Comparison of ENCODE assay signal across 26 mouse cellular contexts in genomic region chr11:33986525-33986924, GRCm38 (mm10). TPM values are rescaled to one million over a fixed set of nuclear protein-coding genes. Genes with fewer than 3 reads are reported as not detected.
DNase-seq lines count a peak whose midpoint lies in the region; ATAC-seq and TF ChIP-seq lines count a peak whose summit lies in the region.
"Had no signal": no experiment of that assay in that cellular context is flagged by ENCODE, and none has a peak within 500 bp of the region (broad histone marks: within the 10 kb centered on the region; RNA-seq: fewer than 3 reads in every experiment).

No protein-coding gene starts in this region.

- no peak overlapping the region for H3K4me3 ChIP-seq in MEL (ENCODE audit: control insufficient read depth in 1 of 2, insufficient read depth in 1 of 2, low read depth in 2 of 2, low read length in 2 of 2)
- H3K4me3 ChIP-seq: embryonic facial prominence, embryonic 12.5 days; embryonic facial prominence, embryonic 15.5 days; gastrocnemius, adult 2 months; heart, embryonic 12.5 days; heart, embryonic 15.5 days had no signal

- H3K27me3 ChIP-seq in MEL (ENCODE audit: control insufficient read depth in 1 of 2, insufficient read depth in 2 of 2, low read length in 2 of 2), result no peaks in the 10 kb centered on the region
- H3K27me3 ChIP-seq: CH12.LX; embryonic facial prominence, embryonic 12.5 days; embryonic facial prominence, embryonic 15.5 days had no signal

- TF ChIP-seq CTCF in MEL (IDR thresholded peaks at IDR 0.05 in 2 of 3, conservative IDR thresholded peaks at IDR 0.05 in 1 of 3; ENCODE audit: control insufficient read depth in 1 of 3, insufficient read depth in 1 of 3, low read depth in 2 of 3, low read length in 3 of 3, poor library complexity in 1 of 3, severe bottlenecking in 1 of 3), result no peak

- no peak for TF ChIP-seq POLR2A in MEL (IDR thresholded peaks at IDR 0.05; ENCODE audit: control insufficient read depth in 1 of 2, insufficient read depth in 1 of 2, low read depth in 1 of 2, low read length in 2 of 2, poor library complexity in 1 of 2)

- no peaks in the 10 kb centered on the region for H3K9me3 ChIP-seq in MEL (replicated peaks; ENCODE audit: insufficient read depth, low read length)
- H3K9me3 ChIP-seq: embryonic facial prominence, embryonic 12.5 days; embryonic facial prominence, embryonic 15.5 days; heart, embryonic 12.5 days; heart, embryonic 15.5 days had no signal

- peaks cover 10 to 18% of the 10 kb centered on the region in 2 experiments for H3K4me1 ChIP-seq in MEL (ENCODE audit: control insufficient read depth in 1 of 2, insufficient read depth in 2 of 2, low read length in 2 of 2)
- H3K4me1 ChIP-seq: embryonic facial prominence, embryonic 12.5 days; embryonic facial prominence, embryonic 15.5 days; heart, embryonic 15.5 days had no signal

- TF ChIP-seq EP300 in MEL (IDR thresholded peaks at IDR 0.05; ENCODE audit: low read depth in 1 of 2, low read length in 2 of 2), result peak; percentile 77 to 87

- peak overlapping the region; percentile 11; the same call in 1 of the 2 replicates for H3K27ac ChIP-seq in MEL (ENCODE audit: control insufficient read depth, low read depth, low read length)
- H3K27ac ChIP-seq: embryonic facial prominence, embryonic 12.5 days; embryonic facial prominence, embryonic 15.5 days; gastrocnemius, adult 2 months; heart, embryonic 15.5 days; hindbrain, embryonic 14.5 days had no signal

- no peak for TF ChIP-seq RAD21 in MEL (IDR thresholded peaks at IDR 0.05; ENCODE audit: low read depth, low read length)

- peak; percentile 70 for ATAC-seq in granulocyte monocyte progenitor cell, adult 5-6 weeks (replicated peaks; ENCODE audit: poor library complexity, severe bottlenecking)
- 0 out of 2 replicates have a peak, but pooled peaks have one; percentile 44 for ATAC-seq in megakaryocyte-erythroid progenitor cell, adult 5-6 weeks (replicated peaks; ENCODE audit: low FRiP score, low TSS enrichment, poor library complexity, severe bottlenecking)
- ATAC-seq: forebrain, embryonic 14.5 days; forebrain, postnatal 0 days; intestine, postnatal 0 days; Patski had no signal

- no peaks in the 10 kb centered on the region for H3K79me2 ChIP-seq in MEL (ENCODE audit: control insufficient read depth, insufficient read depth, low read length, poor library complexity)

- H3K9ac ChIP-seq in MEL (ENCODE audit: control insufficient read depth, low read depth, low read length, poor library complexity, severe bottlenecking), result no peak overlapping the region
- H3K9ac ChIP-seq: embryonic facial prominence, embryonic 12.5 days; embryonic facial prominence, embryonic 15.5 days; forebrain, postnatal 0 days; heart, embryonic 12.5 days; heart, embryonic 15.5 days; hindbrain, embryonic 14.5 days had no signal

- H3K36me3 ChIP-seq in MEL (ENCODE audit: control insufficient read depth in 1 of 2, insufficient read depth in 2 of 2, low read length in 2 of 2), result peaks cover 0 to 14% of the 10 kb centered on the region in 2 experiments; a peak in 2 of 4 replicates
- H3K36me3 ChIP-seq: embryonic facial prominence, embryonic 12.5 days; embryonic facial prominence, embryonic 15.5 days; heart, embryonic 12.5 days; heart, embryonic 15.5 days had no signal

- DNase-seq in MEL (ENCODE audit: low read depth, low spot score), result peak; percentile 81
- DNase-seq in B cell, adult 2 months, result no peak
- no peak for DNase-seq in embryo, embryonic 11 days
- DNase-seq in kidney, adult 11 months, result no peak
- DNase-seq: adrenal gland, postnatal 10 days; adrenal gland, postnatal 36 days; cerebellum, adult 8-10 months; cerebellum, postnatal 10 days; cerebellum, postnatal 36 days; forebrain, postnatal 0 days; gastrocnemius, adult 2 months; gastrocnemius, postnatal 14 days; heart, adult 18-20 months; heart, postnatal 10 days; heart, postnatal 36 days had no signal

TF ChIP-seq in MEL, 35 proteins besides CTCF, POLR2A, EP300 and RAD21:
- TF ChIP-seq TCF12 (IDR thresholded peaks at IDR 0.05; ENCODE audit: low read depth, low read length) (peak; percentile 86), TAL1 (IDR thresholded peaks at IDR 0.05; ENCODE audit: low read length) (peak; percentile 89), ETS1 (IDR thresholded peaks at IDR 0.05; ENCODE audit: low read depth, low read length) (peak; percentile 91), ZNF384 (IDR thresholded peaks at IDR 0.05; ENCODE audit: low read depth, low read length) (no peak), GATA1 (IDR thresholded peaks at IDR 0.05; ENCODE audit: low read depth, low read length) (peak; percentile 93), MXI1 (IDR thresholded peaks at IDR 0.05; ENCODE audit: low read depth, low read length) (no peak), RCOR1 (IDR thresholded peaks at IDR 0.05; ENCODE audit: low read depth, low read length) (0 out of 2 replicates have a peak, but pooled peaks have one; percentile 26)

RNA-seq across cellular contexts. Expression of gene Kcnip1, which starts 6.4 kb away (rescaled TPM):
- total RNA-seq in MEL (2012; rRNA removed), result 0.04 TPM in 1 of 2 replicates, not detected in the other
- under 1 TPM in 1 of 2 experiments, not detected in 1; 0.06 TPM for polyA plus RNA-seq in MEL (2012; ENCODE audit: insufficient read depth in 1 of 2, insufficient read length in 2 of 2, low read depth in 1 of 2, low replicate concordance in 2 of 2, missing spikeins in 1 of 2)
- total RNA-seq in granulocyte monocyte progenitor cell, adult 5-6 weeks (2014; fragmentation: Nextera tagmentation), result not detected in 2 replicates
- not detected in 2 replicates for total RNA-seq in granulocyte monocyte progenitor cell, adult 5-6 weeks (2017)
- total RNA-seq in megakaryocyte-erythroid progenitor cell, adult 5-6 weeks (2014; fragmentation: Nextera tagmentation), result not detected in 2 replicates
- not detected in 2 replicates for total RNA-seq in megakaryocyte-erythroid progenitor cell, adult 5-6 weeks (2017)
- total RNA-seq: gastrocnemius, adult 2 months; heart, postnatal 10 days had no signal
- polyA plus RNA-seq: heart, embryonic 15.5 days; Patski had no signal

RNA-seq across cellular contexts. Expression of gene Kcnmb1, which starts 23.7 kb away (rescaled TPM):
- 0.42 and 0.85 TPM in 2 replicates for total RNA-seq in MEL (2012; rRNA removed)
- polyA plus RNA-seq in MEL (2012; ENCODE audit: insufficient read depth in 1 of 2, insufficient read length in 2 of 2, low read depth in 1 of 2, low replicate concordance in 2 of 2, missing spikeins in 1 of 2), result under 1 TPM in 1 of 2 experiments, not detected in 1; 0.15 TPM
- not detected in 2 replicates for total RNA-seq in granulocyte monocyte progenitor cell, adult 5-6 weeks (2014; fragmentation: Nextera tagmentation)
- total RNA-seq in granulocyte monocyte progenitor cell, adult 5-6 weeks (2017), result not detected in 2 replicates
- total RNA-seq in megakaryocyte-erythroid progenitor cell, adult 5-6 weeks (2014; fragmentation: Nextera tagmentation), result not detected in 2 replicates
- total RNA-seq in megakaryocyte-erythroid progenitor cell, adult 5-6 weeks (2017), result not detected in 2 replicates
- polyA plus RNA-seq: Patski had no signal
